Comparison of ENCODE assay signal across 17 mouse cellular contexts in genomic region chr3:37860715-37861461, GRCm38 (mm10).
DNase-seq lines count a peak whose midpoint lies in the region; ATAC-seq lines count a peak whose summit lies in the region.
"Had no signal": no experiment of that assay in that cellular context is flagged by ENCODE, and none has a peak within 500 bp of the region (broad histone marks: within the 10 kb centered on the region; RNA-seq: fewer than 3 reads in every experiment).

No protein-coding gene starts in this region.

- H3K4me3 ChIP-seq in heart, embryonic 11.5 days (ENCODE audit: low read depth, low read length) = no peak overlapping the region
- H3K4me3 ChIP-seq in heart, embryonic 16.5 days (ENCODE audit: low read length) = no peak overlapping the region
- H3K4me3 ChIP-seq: embryonic facial prominence, embryonic 15.5 days; forebrain, embryonic 12.5 days; limb, embryonic 12.5 days; midbrain, embryonic 12.5 days had no signal

- WGBS in heart, embryonic 11.5 days (ENCODE audit: insufficient replicate concordance) = 67% methylated on average over 9 of the region's 9 CpGs
- 49% methylated on average over 9 of the region's 9 CpGs for whole genome bisulfite sequencing in heart, embryonic 16.5 days

- H3K27ac ChIP-seq in heart, embryonic 11.5 days (ENCODE audit: low read depth, low read length) = no peak overlapping the region
- H3K27ac ChIP-seq in heart, embryonic 16.5 days (ENCODE audit: low read length) = peak overlapping the region; percentile 73
- H3K27ac ChIP-seq: forebrain, embryonic 12.5 days; hindbrain, embryonic 14.5 days; limb, embryonic 12.5 days; midbrain, embryonic 12.5 days had no signal

- ATAC-seq in heart, embryonic 11.5 days (replicated peaks; ENCODE audit: insufficient number of reproducible peaks, low FRiP score, low TSS enrichment) = no peak
- peak; percentile 71 for ATAC-seq in heart, embryonic 16.5 days (replicated peaks; ENCODE audit: extremely low read depth, insufficient read depth, low FRiP score)

- intact Hi-C loops in heart, postnatal 36 days (cut with DNase I) = no loop called here

- H3K9ac ChIP-seq in heart, embryonic 11.5 days (ENCODE audit: low read depth, low read length) = no peak overlapping the region
- H3K9ac ChIP-seq in heart, embryonic 16.5 days (ENCODE audit: low read length) = no peak overlapping the region
- H3K9ac ChIP-seq: embryonic facial prominence, embryonic 15.5 days; forebrain, embryonic 12.5 days; forebrain, postnatal 0 days; hindbrain, embryonic 14.5 days; limb, embryonic 12.5 days; midbrain, embryonic 12.5 days had no signal

- H3K4me1 ChIP-seq in heart, embryonic 11.5 days (ENCODE audit: control insufficient read depth, insufficient read depth, low read length) = 0 out of 2 replicates have a peak, but pooled peaks cover 5% of the 10 kb centered on the region
- peaks cover 18% of the 10 kb centered on the region for H3K4me1 ChIP-seq in heart, embryonic 16.5 days (ENCODE audit: control insufficient read depth, insufficient read depth, low read length)
- H3K4me1 ChIP-seq: forebrain, embryonic 12.5 days had no signal

- H3K27me3 ChIP-seq in heart, embryonic 11.5 days (ENCODE audit: control insufficient read depth, insufficient read depth, low read length) = no peaks in the 10 kb centered on the region
- H3K27me3 ChIP-seq in heart, embryonic 16.5 days (ENCODE audit: control insufficient read depth, insufficient read depth, low read length) = no peaks in the 10 kb centered on the region
- H3K27me3 ChIP-seq: embryonic facial prominence, embryonic 15.5 days; limb, embryonic 12.5 days; midbrain, embryonic 12.5 days had no signal

- peak; percentile 83 for DNase-seq in heart, adult 11 months
- no peak for DNase-seq in heart, postnatal 36 days
- peak; percentile 11 for DNase-seq in retina, postnatal 1 day
- DNase-seq in retina, embryonic 14.5 days (ENCODE audit: low spot score) = no peak
- DNase-seq in gastrocnemius, postnatal 25 days = no peak
- DNase-seq: kidney, adult 9 months; right cerebral cortex, postnatal 25 days; thymus, adult 2 months; thymus, postnatal 36 days had no signal

- no peak overlapping the region for H3K4me2 ChIP-seq in heart, embryonic 11.5 days
- no peak overlapping the region for H3K4me2 ChIP-seq in heart, embryonic 16.5 days (ENCODE audit: low read depth, low read length)
- H3K4me2 ChIP-seq: embryonic facial prominence, embryonic 15.5 days; forebrain, embryonic 12.5 days; hindbrain, embryonic 14.5 days; limb, embryonic 12.5 days; midbrain, embryonic 12.5 days had no signal

- H3K36me3 ChIP-seq in heart, embryonic 11.5 days (ENCODE audit: control insufficient read depth, insufficient read depth, low read length) = no peaks in the 10 kb centered on the region
- H3K36me3 ChIP-seq in heart, embryonic 16.5 days (ENCODE audit: control insufficient read depth, insufficient read depth) = no peaks in the 10 kb centered on the region
- H3K36me3 ChIP-seq: embryonic facial prominence, embryonic 15.5 days; forebrain, embryonic 12.5 days; limb, embryonic 12.5 days; midbrain, embryonic 12.5 days had no signal

- no peaks in the 10 kb centered on the region for H3K9me3 ChIP-seq in heart, embryonic 11.5 days (replicated peaks; ENCODE audit: control insufficient read depth, low read length)
- H3K9me3 ChIP-seq in heart, embryonic 16.5 days (replicated peaks; ENCODE audit: control insufficient read depth, low read length) = no peaks in the 10 kb centered on the region
- H3K9me3 ChIP-seq: embryonic facial prominence, embryonic 15.5 days; forebrain, embryonic 12.5 days; limb, embryonic 12.5 days; midbrain, embryonic 12.5 days had no signal

Comparison
In these comparisons a context has a peak if more than half of its experiments do, and no peak if none do; other contexts are left out.
1. DNase-seq: peak in heart, adult 11 months (single experiment) and retina, postnatal 1 day (single experiment); none in heart, postnatal 36 days (0 of 2), retina, embryonic 14.5 days (single experiment) and gastrocnemius, postnatal 25 days (single experiment).